Mouse (Mus musculus) heart, embryonic 14.5 days (tissue): ENCODE measurements at regions not wholly inside any gene's neighbourhood (a gene's known extent, or its start where the extent isn't known, plus 50 kb on each side); places are given as distances from the start of the nearest gene placed in this dataset.

Source experiments
- ATAC-seq: fragments of 200-750 bp; cut with Nextera tagmentation; 2 replicates; pipeline ENCODE4 v1.8.0; 2017; ENCODE audit warnings: low read depth, moderate TSS enrichment; ENCODE audit not compliant: insufficient number of reproducible peaks, insufficient read depth, low FRiP score
- H3K27ac ChIP-seq, 2 experiments: fragments of 200-500 bp in 1 of 2; fragments of 300-500 bp in 1 of 2; sonication (generic) in 1 of 2; replicated peaks in 1 of 2; 2 replicates each; pipeline ENCODE4 v1.5.1; 2012 to 2014; ENCODE audit warnings: low read depth in 2 of 2, low read length in 2 of 2, control low read depth in 1 of 2, mild to moderate bottlenecking in 1 of 2, mixed read lengths in 1 of 2; ENCODE audit not compliant: control insufficient read depth in 1 of 2, insufficient read depth in 1 of 2
- H3K27me3 ChIP-seq: fragments of 300-500 bp; sonication (generic); 2 replicates; pipeline ENCODE4 v1.6.1; 2014; ENCODE audit warnings: mild to moderate bottlenecking, low read length, control low read depth; ENCODE audit not compliant: control insufficient read depth, insufficient read depth
- H3K36me3 ChIP-seq: fragments of 300-500 bp; sonication (generic); 2 replicates; pipeline ENCODE4 v1.6.1; 2014; ENCODE audit warnings: mild to moderate bottlenecking, control low read depth, low read length, mixed read lengths; ENCODE audit not compliant: control insufficient read depth, insufficient read depth
- H3K4me1 ChIP-seq, 2 experiments: fragments of 200-500 bp in 1 of 2; fragments of 300-500 bp in 1 of 2; sonication (generic) in 1 of 2; 2 replicates each; pipeline ENCODE4 v1.6.1; 2012 to 2014; ENCODE audit warnings: low read length in 2 of 2, control low read depth in 1 of 2, mixed read lengths in 1 of 2; ENCODE audit not compliant: control insufficient read depth in 2 of 2, insufficient read depth in 2 of 2
- H3K4me2 ChIP-seq: fragments of 300-500 bp; sonication (generic); 2 replicates; pipeline ENCODE4 v1.6.1; 2014; ENCODE audit warnings: mild to moderate bottlenecking, low read length
- H3K4me3 ChIP-seq, 2 experiments: fragments of 200-500 bp in 1 of 2; fragments of 300-500 bp in 1 of 2; sonication (generic) in 1 of 2; 2 replicates each; pipeline ENCODE4 v1.5.1; 2012 to 2014; ENCODE audit warnings: low read length in 2 of 2, mild to moderate bottlenecking in 2 of 2, control low read depth in 1 of 2, low read depth in 1 of 2, moderate library complexity in 1 of 2; ENCODE audit not compliant: control insufficient read depth in 1 of 2, insufficient read depth in 1 of 2
- H3K9ac ChIP-seq: fragments of 300-500 bp; sonication (generic); 2 replicates; pipeline ENCODE4 v1.6.1; 2014; ENCODE audit warnings: mild to moderate bottlenecking, low read length
- H3K9me3 ChIP-seq: fragments of 300-500 bp; sonication (generic); 2 replicates; pipeline ENCODE4 v1.6.1; 2016; ENCODE audit warnings: low read length, control low read depth; ENCODE audit not compliant: control insufficient read depth
- WGBS: fragments of 180-500 bp; shearing (Covaris S2); extraction: QIAGEN DNeasy Blood & Tissue Kit; methylation state at CpG from one replicate; pipeline ENCODE4 v1.1.7; 2014; 5-methylcytosine and 5-hydroxymethylcytosine counted together

- Histone ChIP-seq H3K36me3 (no peaks in the 10 kb centered on the region), H3K4me2 (no peak overlapping the region), H3K4me3 (no peak overlapping the region), H3K27me3 (peaks cover 14% of the 10 kb centered on the region), H3K27ac (no peak overlapping the region), H3K9ac (no peak overlapping the region), H3K9me3 (no peaks in the 10 kb centered on the region), H3K4me1 (no peaks in the 10 kb centered on the region)
- no peak for ATAC-seq
- WGBS = 73% methylated on average over 5 of the region's 5 CpGs
These were observed 138.1 kb downstream of the Psat1 start for GRCm38 (mm10) chr19:15809008-15809407.

GRCm38 (mm10) chr19:15807681-15808080, 139.5 kb downstream of the Psat1 start:
- H3K27ac ChIP-seq = no peak overlapping the region
- ATAC-seq = no peak
- WGBS = 75% methylated on average over 2 of the region's 2 CpGs
- no peaks in the 10 kb centered on the region for H3K36me3 ChIP-seq
- H3K9me3 ChIP-seq = no peaks in the 10 kb centered on the region
- no peak overlapping the region for H3K4me3 ChIP-seq
- no peak overlapping the region for H3K4me2 ChIP-seq
- H3K4me1 ChIP-seq = no peaks in the 10 kb centered on the region
- peaks cover 25% of the 10 kb centered on the region for H3K27me3 ChIP-seq
- H3K9ac ChIP-seq = no peak overlapping the region

DNA sequence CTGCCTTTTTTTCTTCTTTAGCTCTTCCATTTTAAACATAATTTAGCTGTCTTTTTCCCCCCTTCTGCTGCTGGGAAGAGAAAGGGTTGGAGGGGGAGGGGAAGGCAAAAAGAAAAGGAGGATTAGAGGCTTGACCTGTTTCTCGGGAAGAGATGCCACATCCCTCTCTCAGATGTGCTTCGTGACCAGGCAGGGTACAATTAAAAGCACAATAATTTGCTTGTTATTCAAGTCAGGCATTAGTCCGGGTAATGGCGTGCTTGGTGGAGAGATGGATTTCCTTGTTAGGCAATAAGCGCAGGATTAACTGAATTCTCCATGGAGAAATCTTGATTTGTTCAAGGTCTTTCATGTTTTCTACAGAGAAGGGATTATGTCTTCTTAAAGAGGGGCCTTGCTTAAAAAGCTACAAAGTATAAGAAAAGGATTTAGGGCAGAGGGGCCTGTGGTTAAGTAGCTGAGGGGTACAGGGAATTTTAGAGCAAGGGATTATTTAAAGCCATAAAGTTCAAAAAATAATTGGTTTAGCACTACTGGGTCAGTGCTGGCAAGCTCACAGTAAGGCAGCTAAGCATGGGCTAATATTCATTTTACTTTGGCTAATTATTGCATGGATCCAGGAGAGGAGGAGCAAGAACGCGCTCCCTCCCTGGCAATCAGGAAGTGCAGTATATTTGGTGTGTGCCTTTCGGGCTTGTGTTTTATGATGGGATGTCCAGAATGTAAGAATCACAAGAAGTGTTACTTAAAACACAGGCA, 143.8 kb downstream of the Psat1 start:
- Histone ChIP-seq H3K27me3 (peaks cover 29% of the 10 kb centered on the region), H3K4me1 (peaks cover 3 to 5% of the 10 kb centered on the region in 2 experiments; a peak in 3 of 4 replicates), H3K4me3 (no peak overlapping the region), H3K27ac (no peak overlapping the region), H3K36me3 (no peaks in the 10 kb centered on the region), H3K9ac (no peak overlapping the region), H3K4me2 (no peak overlapping the region), H3K9me3 (no peaks in the 10 kb centered on the region)
- ATAC-seq = no peak
- WGBS = 61% methylated on average over 8 of the region's 8 CpGs

GRCm38 (mm10) chr19:15802641-15803040, 144.5 kb downstream of the Psat1 start:
- H3K9ac ChIP-seq = no peak overlapping the region
- H3K4me1 ChIP-seq = peaks cover 3 to 5% of the 10 kb centered on the region in 2 experiments; a peak in 3 of 4 replicates
- H3K4me3 ChIP-seq = no peak overlapping the region
- H3K27ac ChIP-seq = no peak overlapping the region
- no peak for ATAC-seq
- H3K36me3 ChIP-seq = no peaks in the 10 kb centered on the region
- H3K9me3 ChIP-seq = no peaks in the 10 kb centered on the region
- H3K4me2 ChIP-seq = no peak overlapping the region
- WGBS = 70% methylated on average over 5 of the region's 5 CpGs
- peaks cover 29% of the 10 kb centered on the region for H3K27me3 ChIP-seq

DNA sequence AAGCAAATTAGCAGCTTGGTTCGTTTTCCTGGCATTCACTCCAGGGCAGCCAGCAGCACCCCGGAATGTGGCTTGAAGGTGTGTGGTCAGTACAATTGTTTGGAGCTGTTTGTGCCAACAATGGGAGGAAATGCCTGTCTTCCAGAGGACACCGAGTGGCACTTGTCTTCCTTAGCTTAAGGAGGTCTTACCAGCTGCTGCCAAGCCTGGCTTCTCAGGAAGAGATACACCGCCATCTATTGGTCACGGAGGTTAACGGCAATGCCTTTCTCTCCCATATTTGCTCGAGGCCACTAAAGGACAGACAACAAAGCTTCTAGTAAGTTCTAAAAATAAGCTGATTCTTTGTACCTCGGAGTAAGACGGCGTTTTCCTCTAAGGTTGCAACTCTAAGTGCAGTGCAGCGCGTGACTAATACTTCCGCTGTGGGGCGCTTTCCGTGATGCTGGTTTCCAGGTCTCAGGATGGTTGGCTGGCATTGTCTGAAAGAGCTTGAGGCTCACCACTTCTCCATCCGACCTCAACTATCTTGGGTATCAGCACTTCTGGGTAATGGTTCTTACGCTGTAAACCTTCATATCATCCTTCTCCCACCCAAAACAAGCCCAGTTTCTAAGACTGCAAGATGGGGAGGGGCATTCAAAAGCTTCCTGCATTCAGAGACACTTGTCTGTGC, 145.2 kb downstream of the Psat1 start:
- Histone ChIP-seq H3K9ac (peak overlapping the region; percentile 56; the same call in 1 of the 2 replicates), H3K4me1 (peaks cover 3 to 5% of the 10 kb centered on the region in 2 experiments; a peak in 3 of 4 replicates), H3K9me3 (no peaks in the 10 kb centered on the region), H3K27ac (no peak overlapping the region), H3K4me3 (peak overlapping the region; percentile 40 to 43), H3K36me3 (no peaks in the 10 kb centered on the region), H3K27me3 (peaks cover 29% of the 10 kb centered on the region), H3K4me2 (peak overlapping the region; percentile 72)
- no peak for ATAC-seq
- 2% methylated on average over 16 of the region's 17 CpGs for WGBS

DNA sequence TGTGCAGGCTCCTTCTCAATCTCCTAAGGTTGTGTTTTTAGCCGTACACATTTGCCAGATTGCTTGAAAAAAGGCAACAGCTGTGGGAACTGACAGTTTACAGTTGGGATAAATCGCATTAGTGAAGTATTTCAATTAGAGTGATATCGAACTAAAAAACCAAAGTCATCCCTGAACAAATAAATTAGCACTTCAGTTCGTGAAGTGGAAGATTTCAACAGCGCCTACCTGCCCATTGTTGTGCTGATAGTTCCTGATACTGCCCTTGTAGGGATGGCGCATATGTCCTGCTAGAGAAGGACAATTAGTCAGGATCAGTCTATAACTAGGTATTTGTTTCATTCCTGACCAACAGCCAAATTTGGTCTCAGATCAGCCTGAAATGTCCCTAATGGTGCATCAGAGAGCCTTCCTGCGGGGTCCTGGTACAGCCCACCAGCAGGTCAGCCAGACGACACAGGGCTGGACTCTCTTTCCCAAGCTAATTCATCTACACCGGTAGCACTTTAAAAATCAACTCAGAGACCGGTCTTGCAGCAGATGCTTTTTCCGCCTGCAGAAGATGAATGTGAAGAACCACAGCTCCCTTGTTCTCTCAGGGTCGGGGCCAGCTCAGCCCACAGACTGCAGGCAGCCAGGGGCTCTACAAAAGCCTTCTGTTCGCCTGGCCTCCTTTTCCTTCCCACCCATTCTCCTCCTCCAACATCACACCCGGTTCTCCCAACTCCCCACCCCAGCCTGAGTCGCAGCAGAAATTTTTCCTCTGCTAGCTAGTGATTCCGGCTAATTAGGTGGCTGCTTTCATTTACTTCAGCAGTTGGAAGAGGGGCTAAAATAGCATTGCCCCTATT, 146.1 kb downstream of the Psat1 start:
- 24% methylated on average over 16 of the region's 16 CpGs for WGBS
- Histone ChIP-seq H3K4me1 (peaks cover 3 to 5% of the 10 kb centered on the region in 2 experiments; a peak in 3 of 4 replicates), H3K9ac (peak overlapping the region; percentile 56; the same call in 1 of the 2 replicates), H3K4me3 (peak overlapping the region; percentile 40 to 43), H3K27me3 (peaks cover 29% of the 10 kb centered on the region), H3K36me3 (no peaks in the 10 kb centered on the region), H3K27ac (no peak overlapping the region), H3K4me2 (peak overlapping the region; percentile 72), H3K9me3 (no peaks in the 10 kb centered on the region)
- no peak for ATAC-seq

- Histone ChIP-seq H3K36me3 (no peaks in the 10 kb centered on the region), H3K9ac (no peak overlapping the region), H3K4me2 (no peak overlapping the region), H3K4me1 (peaks cover 3 to 5% of the 10 kb centered on the region in 2 experiments; a peak in 3 of 4 replicates), H3K27ac (no peak overlapping the region), H3K27me3 (no peaks in the 10 kb centered on the region), H3K9me3 (no peaks in the 10 kb centered on the region), H3K4me3 (no peak overlapping the region)
- WGBS = 36% methylated on average over 4 of the region's 4 CpGs
- ATAC-seq = no peak
These were observed 150.7 kb downstream of the Psat1 start for GRCm38 (mm10) chr19:15796466-15796865.
